Mouse (Mus musculus): ENCODE measurements around the gene Cdc16. TPM values are rescaled to one million over a fixed set of nuclear protein-coding genes. Genes with fewer than 3 reads are reported as not detected.
"Not testable (repeated sequence)": the region's sequence is repeated elsewhere in the genome, so short reads cannot be mapped to it uniquely, and the experiment has no call there.

Gene Cdc16
- 191 and 206 TPM in 2 replicates for polyA plus RNA-seq (2015; fragmentation: Nextera tagmentation; extraction: Ambion mirVana)

DNA sequence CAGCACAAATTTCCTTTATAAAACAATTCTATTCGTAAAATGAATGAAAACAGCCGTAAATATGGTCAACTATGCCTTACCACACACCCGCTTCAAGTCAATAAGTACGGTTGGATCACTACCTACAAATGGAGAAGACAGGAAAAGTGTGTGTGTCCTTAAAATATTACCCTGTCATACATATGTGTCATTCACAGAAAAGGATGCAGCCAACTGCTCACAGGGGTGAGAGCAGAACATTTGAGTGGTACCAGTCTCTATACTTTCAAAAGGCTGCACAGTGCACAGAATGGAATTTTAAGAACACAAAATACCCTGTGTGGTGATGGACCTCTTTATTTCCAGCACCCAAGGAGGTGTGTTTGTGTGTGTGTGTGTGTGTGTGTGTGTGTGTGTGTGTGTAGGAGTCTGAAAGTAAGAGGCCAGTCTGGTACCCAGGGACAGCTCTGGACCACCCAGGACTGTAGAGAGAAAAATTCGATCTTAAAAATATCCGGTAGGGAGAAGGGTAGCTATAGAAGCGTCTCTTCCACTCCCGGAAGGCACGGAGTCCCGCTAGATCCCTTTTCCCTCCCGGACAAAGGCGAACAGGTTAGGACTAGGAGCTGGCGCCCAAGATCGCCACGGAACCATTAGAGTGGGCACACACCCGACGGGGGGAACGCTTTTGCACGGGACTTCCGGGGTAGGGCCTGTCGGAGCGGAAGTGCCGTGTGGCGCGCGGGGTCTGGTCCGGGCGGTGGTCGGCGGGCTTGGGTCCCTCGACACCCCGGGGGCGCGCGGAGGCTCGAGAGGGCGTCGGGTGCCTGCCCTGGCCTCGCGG, at the start of gene Cdc16:
TSS of gene Cdc16 (plus strand) at position 695 of the 823 bp plus-strand sequence.
- Histone ChIP-seq H3K4me1 (peaks cover 22% of the 10 kb centered on the region), H3K36me3 (ENCODE audit: poor library complexity, severe bottlenecking) (peaks cover 12% of the 10 kb centered on the region), H3K4me2 (peak within 1 kb of the TSS; percentile 76), H3K4me3 (peak within 1 kb of the TSS; percentile 88), H3K9ac (peak within 1 kb of the TSS; percentile 89), H3K27ac (peak within 1 kb of the TSS; percentile 61), H3K27me3 (no peaks in the 10 kb centered on the region), H3K9me3 (replicated peaks) (no peaks in the 10 kb centered on the region)
- ATAC-seq, result peak; percentile 98
- WGBS, result 9% methylated on average over 40 of the region's 40 CpGs

- no peak overlapping the region for H3K4me2 ChIP-seq
- ATAC-seq, result no peak
- peaks cover 11% of the 10 kb centered on the region for H3K4me1 ChIP-seq
- no peak overlapping the region for H3K4me3 ChIP-seq
- no peaks in the 10 kb centered on the region; the same call in 1 of the 2 replicates for H3K9me3 ChIP-seq (replicated peaks)
- no peak overlapping the region for H3K27ac ChIP-seq
- 95% methylated on average over 5 of the region's 5 CpGs for WGBS
- no peaks in the 10 kb centered on the region for H3K36me3 ChIP-seq (ENCODE audit: poor library complexity, severe bottlenecking)
- no peaks in the 10 kb centered on the region for H3K27me3 ChIP-seq
- H3K9ac ChIP-seq, result no peak overlapping the region
Observed at GRCm38 (mm10) chr8:13708514-13708913, 49.0 kb upstream of the Cdc16 start.

DNA sequence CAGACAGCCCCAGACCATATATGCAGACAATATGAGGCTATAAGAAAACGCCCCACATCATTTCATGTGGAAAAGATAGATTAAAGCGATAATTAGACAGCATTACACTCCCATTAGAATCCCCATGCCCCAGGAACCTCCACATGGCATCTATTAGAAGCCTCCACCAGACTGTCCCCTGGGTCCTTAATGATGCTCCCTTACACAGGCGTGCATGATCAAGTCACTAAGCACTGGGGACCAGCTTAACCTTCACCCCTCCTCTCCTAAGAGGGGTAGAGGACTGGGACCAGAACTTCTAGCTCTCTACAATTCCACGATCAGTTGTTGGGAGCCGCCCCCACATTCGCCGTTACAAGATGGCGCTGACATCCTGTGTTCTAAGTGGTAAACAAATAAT, 38.5 kb upstream of the Cdc16 start:
- Histone ChIP-seq H3K4me2 (no peak overlapping the region), H3K9ac (no peak overlapping the region), H3K9me3 (replicated peaks) (no peaks in the 10 kb centered on the region), H3K27me3 (no peaks in the 10 kb centered on the region), H3K27ac (no peak overlapping the region), H3K4me3 (no peak overlapping the region), H3K36me3 (ENCODE audit: poor library complexity, severe bottlenecking) (no peaks in the 10 kb centered on the region), H3K4me1 (no peaks in the 10 kb centered on the region)
- no peak for ATAC-seq
- 93% methylated on average over 8 of the region's 8 CpGs for WGBS

GRCm38 (mm10) chr8:13725722-13726121, 31.8 kb upstream of the Cdc16 start:
- H3K36me3 ChIP-seq (ENCODE audit: poor library complexity, severe bottlenecking), result no peaks in the 10 kb centered on the region
- no peak for ATAC-seq
- 0 out of 2 replicates have a peak, but pooled peaks cover 5% of the 10 kb centered on the region for H3K4me1 ChIP-seq
- H3K4me3 ChIP-seq, result no peak overlapping the region
- H3K9ac ChIP-seq, result no peak overlapping the region
- no peaks in the 10 kb centered on the region for H3K27me3 ChIP-seq
- H3K4me2 ChIP-seq, result no peak overlapping the region
- no peak overlapping the region for H3K27ac ChIP-seq
- H3K9me3 ChIP-seq (replicated peaks), result no peaks in the 10 kb centered on the region

DNA sequence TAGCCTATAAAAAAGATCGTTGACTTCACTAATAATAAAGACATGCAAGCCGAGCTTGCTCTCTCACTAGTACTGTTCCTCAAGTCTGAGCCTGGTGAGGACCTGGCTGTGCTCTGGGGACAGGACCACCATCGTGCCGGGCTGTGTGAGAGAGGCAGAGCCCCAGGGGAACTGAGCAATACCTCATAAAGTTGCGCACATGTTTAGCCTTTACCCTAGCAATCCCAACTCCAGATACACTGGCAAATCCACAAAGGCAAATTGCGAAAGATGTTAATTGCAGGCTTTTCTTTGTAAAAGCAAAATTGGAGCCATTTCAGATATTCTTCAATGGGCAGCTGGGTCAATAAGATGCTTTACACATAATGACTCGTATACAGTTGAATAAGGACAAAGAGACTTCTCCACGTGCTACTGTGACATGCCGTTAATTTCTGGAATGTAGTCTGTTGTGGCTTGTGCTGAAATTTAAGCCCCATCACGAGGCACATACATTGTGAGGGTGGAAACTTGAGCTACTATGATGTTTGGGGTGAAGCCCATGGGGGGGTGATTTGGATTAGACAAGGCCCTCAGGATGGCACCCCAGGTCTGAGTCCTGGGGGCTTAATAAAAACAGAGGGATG, 29.9 kb upstream of the Cdc16 start:
- Histone ChIP-seq H3K27ac (no peak overlapping the region), H3K9ac (no peak overlapping the region), H3K36me3 (ENCODE audit: poor library complexity, severe bottlenecking) (no peaks in the 10 kb centered on the region), H3K9me3 (replicated peaks) (no peaks in the 10 kb centered on the region), H3K4me2 (no peak overlapping the region), H3K4me3 (no peak overlapping the region), H3K4me1 (0 out of 2 replicates have a peak, but pooled peaks cover 5% of the 10 kb centered on the region), H3K27me3 (no peaks in the 10 kb centered on the region)
- 56% methylated on average over 10 of the region's 10 CpGs for WGBS
- no peak for ATAC-seq

- H3K4me2 ChIP-seq, result no peak overlapping the region
- no peaks in the 10 kb centered on the region for H3K9me3 ChIP-seq (replicated peaks)
- WGBS, result 53% methylated on average over 6 of the region's 6 CpGs
- no peak overlapping the region for H3K9ac ChIP-seq
- no peaks in the 10 kb centered on the region for H3K27me3 ChIP-seq
- H3K4me3 ChIP-seq, result no peak overlapping the region
- no peak overlapping the region for H3K27ac ChIP-seq
- H3K4me1 ChIP-seq, result no peaks in the 10 kb centered on the region
- no peaks in the 10 kb centered on the region for H3K36me3 ChIP-seq (ENCODE audit: poor library complexity, severe bottlenecking)
- ATAC-seq, result no peak
Observed at GRCm38 (mm10) chr8:13740323-13740770, 17.1 kb upstream of the Cdc16 start.

GRCm38 (mm10) chr8:13740817-13741613, 16.5 kb upstream of the Cdc16 start:
- Histone ChIP-seq H3K4me2 (no peak overlapping the region), H3K9ac (no peak overlapping the region)

DNA sequence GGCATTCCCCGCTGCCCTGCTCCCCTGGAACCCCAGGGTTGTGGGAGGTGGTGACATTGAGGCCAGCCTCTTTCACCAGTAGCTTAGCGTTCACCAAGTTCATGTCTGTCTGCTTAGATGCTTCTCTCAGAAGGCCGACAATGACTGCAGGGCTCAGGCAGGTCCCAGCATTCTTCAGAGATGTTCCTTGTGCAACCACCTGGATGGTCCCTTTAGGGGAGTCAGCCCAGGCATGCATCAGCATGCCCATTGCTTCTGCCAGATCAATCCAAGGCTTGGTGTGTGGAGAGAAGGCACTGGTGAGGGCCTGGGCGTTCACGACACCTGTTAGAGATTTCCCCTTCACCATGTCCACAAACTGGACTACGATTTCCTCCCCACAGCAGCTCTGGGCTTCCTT, 11.3 kb upstream of the Cdc16 start:
- H3K9me3 ChIP-seq (replicated peaks); ATAC-seq; H3K27me3 ChIP-seq; H3K9ac ChIP-seq; H3K4me2 ChIP-seq; H3K4me3 ChIP-seq; H3K4me1 ChIP-seq; H3K27ac ChIP-seq; H3K36me3 ChIP-seq (ENCODE audit: poor library complexity, severe bottlenecking): not testable (repeated sequence)
- WGBS, result 92% methylated on average over 5 of the region's 6 CpGs

More at GRCm38 (mm10) chr8:13740817-13741613, 16.5 kb upstream of the Cdc16 start:
- no peak overlapping the region for H3K4me3 ChIP-seq
- ATAC-seq, result no peak
- no peaks in the 10 kb centered on the region for H3K4me1 ChIP-seq
- 89% methylated on average over 7 of the region's 7 CpGs for WGBS
- no peak overlapping the region for H3K27ac ChIP-seq
- H3K27me3 ChIP-seq, result no peaks in the 10 kb centered on the region
- no peaks in the 10 kb centered on the region for H3K36me3 ChIP-seq (ENCODE audit: poor library complexity, severe bottlenecking)
- H3K9me3 ChIP-seq (replicated peaks), result no peaks in the 10 kb centered on the region

DNA sequence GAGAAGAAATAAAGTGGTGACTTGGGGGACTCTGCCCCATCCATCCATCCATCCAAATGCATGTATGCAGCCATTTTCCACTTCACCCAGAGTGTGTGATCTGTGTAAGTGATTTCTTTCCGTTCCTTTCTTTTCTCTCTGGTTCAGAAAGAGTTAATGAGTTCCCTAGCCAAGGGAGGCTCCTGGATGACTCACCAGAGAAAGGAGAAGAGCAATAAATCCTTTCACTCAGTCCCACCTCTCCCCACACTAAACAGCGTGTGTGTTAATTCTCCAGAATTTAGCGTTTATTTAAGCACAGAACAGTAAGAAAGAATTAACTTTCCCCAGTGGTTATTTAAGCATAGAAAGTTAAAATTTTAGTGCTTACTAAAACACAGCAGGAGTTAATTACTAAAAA, 9.8 kb upstream of the Cdc16 start:
- ATAC-seq, result no peak
- Histone ChIP-seq H3K4me3 (no peak overlapping the region), H3K9ac (no peak overlapping the region), H3K4me2 (no peak overlapping the region), H3K36me3 (ENCODE audit: poor library complexity, severe bottlenecking) (no peaks in the 10 kb centered on the region), H3K9me3 (replicated peaks) (no peaks in the 10 kb centered on the region), H3K27ac (no peak overlapping the region), H3K4me1 (no peaks in the 10 kb centered on the region), H3K27me3 (no peaks in the 10 kb centered on the region)
- WGBS, result 34% methylated on average over 3 of the region's 3 CpGs

DNA sequence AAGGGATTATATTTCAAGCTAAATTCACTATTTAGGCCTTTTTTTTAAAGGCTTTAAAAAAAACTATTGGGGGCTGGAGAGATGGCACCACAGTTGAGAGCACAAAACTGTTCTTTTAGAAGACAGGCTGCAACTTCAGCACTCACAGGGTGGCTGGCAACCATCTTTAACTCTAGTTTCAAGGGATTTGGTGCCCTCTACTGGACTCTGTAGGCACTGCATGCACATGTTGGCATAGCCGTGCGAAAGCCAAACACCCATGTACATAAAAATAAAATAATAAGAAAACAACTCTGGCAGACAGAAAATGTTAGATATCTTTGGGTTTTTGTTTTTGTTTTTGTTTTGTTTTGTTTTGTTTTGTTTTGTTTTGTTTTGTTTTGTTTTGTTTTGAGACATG, 3.8 kb upstream of the Cdc16 start:
- H3K9me3 ChIP-seq (replicated peaks), result no peaks in the 10 kb centered on the region
- H3K27ac ChIP-seq, result no peak overlapping the region
- H3K9ac ChIP-seq, result no peak overlapping the region
- no peak overlapping the region for H3K4me3 ChIP-seq
- no peak for ATAC-seq
- H3K36me3 ChIP-seq (ENCODE audit: poor library complexity, severe bottlenecking), result no peaks in the 10 kb centered on the region
- no peak overlapping the region for H3K4me2 ChIP-seq
- no peaks in the 10 kb centered on the region for H3K27me3 ChIP-seq
- peaks cover 13% of the 10 kb centered on the region for H3K4me1 ChIP-seq
- WGBS, result 27% methylated on average over 2 of the region's 2 CpGs

- 55% methylated on average over 7 of the region's 7 CpGs for WGBS
- H3K4me2 ChIP-seq, result no peak overlapping the region
- H3K27ac ChIP-seq, result no peak overlapping the region
- no peak overlapping the region for H3K9ac ChIP-seq
- no peaks in the 10 kb centered on the region for H3K27me3 ChIP-seq
- no peaks in the 10 kb centered on the region for H3K9me3 ChIP-seq (replicated peaks)
- no peak overlapping the region for H3K4me3 ChIP-seq
- ATAC-seq, result no peak
- H3K4me1 ChIP-seq, result peaks cover 22% of the 10 kb centered on the region
- peaks cover 8% of the 10 kb centered on the region for H3K36me3 ChIP-seq (ENCODE audit: poor library complexity, severe bottlenecking)
Observed at GRCm38 (mm10) chr8:13756480-13756879, 996 bp upstream of the Cdc16 start.

Data from forebrain, embryonic 13.5 days (tissue).